Mouse (Mus musculus) intestine, postnatal 0 days (tissue): ENCODE measurements at regions not wholly inside any gene's neighbourhood (a gene's known extent, or its start where the extent isn't known, plus 50 kb on each side); places are given as distances from the start of the nearest gene placed in this dataset.

ENCODE experiments used
- ATAC-seq: fragments of 200-750 bp; cut with Nextera tagmentation; 2 replicates; pipeline ENCODE4 v1.8.0; 2017; ENCODE audit warnings: mild to moderate bottlenecking, moderate TSS enrichment, moderate library complexity
- H3K27ac ChIP-seq: fragments of 300-500 bp; sonication (generic); 2 replicates; pipeline ENCODE4 v1.5.1; 2014; ENCODE audit warnings: mild to moderate bottlenecking, low read depth, low read length, moderate library complexity
- H3K27me3 ChIP-seq: fragments of 300-500 bp; sonication (generic); replicated peaks from 2 replicates; pipeline ENCODE4 v1.6.1; 2014; ENCODE audit warnings: low read length, mixed read lengths; ENCODE audit not compliant: control insufficient read depth, insufficient read depth
- H3K36me3 ChIP-seq: fragments of 300-500 bp; sonication (generic); 2 replicates; pipeline ENCODE4 v1.6.1; 2014; ENCODE audit warnings: mild to moderate bottlenecking, moderate library complexity; ENCODE audit not compliant: control insufficient read depth, insufficient read depth
- H3K4me1 ChIP-seq: fragments of 300-500 bp; sonication (generic); replicated peaks from 2 replicates; pipeline ENCODE4 v1.6.1; 2014; ENCODE audit warnings: antibody characterized with exemption, low read length, mixed read lengths; ENCODE audit not compliant: control insufficient read depth, insufficient read depth
- H3K4me2 ChIP-seq: fragments of 300-500 bp; sonication (generic); replicated peaks from 2 replicates; pipeline ENCODE4 v1.6.1; 2014; ENCODE audit warnings: low read depth, mild to moderate bottlenecking, moderate library complexity
- H3K4me3 ChIP-seq: fragments of 300-500 bp; sonication (generic); 2 replicates; pipeline ENCODE4 v1.5.1; 2014; ENCODE audit warnings: low read depth, low read length
- H3K9ac ChIP-seq: fragments of 300-500 bp; sonication (generic); 2 replicates; pipeline ENCODE4 v1.6.1; 2014; ENCODE audit warnings: mild to moderate bottlenecking, low read depth, low read length
- H3K9me3 ChIP-seq: fragments of 300-500 bp; sonication (generic); 2 replicates; pipeline ENCODE4 v1.6.1; 2016; ENCODE audit warnings: mixed run types; ENCODE audit not compliant: control insufficient read depth
- CTCF ChIP-seq: sonication (generic); IDR thresholded peaks from 2 replicates; pipeline ENCODE4 v1.5.1; 2016; ENCODE audit warnings: low read depth, mild to moderate bottlenecking, control low read depth, antibody characterized with exemption, moderate library complexity
- WGBS: fragments of 180-500 bp; shearing (Covaris S2); extraction: QIAGEN DNeasy Blood & Tissue Kit; methylation state at CpG from one replicate; pipeline ENCODE4 v1.1.7; 2014; 5-methylcytosine and 5-hydroxymethylcytosine counted together

- Histone ChIP-seq H3K4me1 (no peaks in the 10 kb centered on the region), H3K27me3 (no peaks in the 10 kb centered on the region), H3K9me3 (no peaks in the 10 kb centered on the region), H3K4me2 (no peak overlapping the region), H3K36me3 (no peaks in the 10 kb centered on the region), H3K27ac (no peak overlapping the region), H3K9ac (no peak overlapping the region), H3K4me3 (no peak overlapping the region)
- peak; percentile 99 for ATAC-seq
- TF ChIP-seq CTCF: no peak
- 21% methylated on average over 4 of the region's 4 CpGs for WGBS
Measured at GRCm38 (mm10) chr3:81535448-81536205, 396.8 kb upstream of the Ctso start.

- Histone ChIP-seq H3K27me3 (no peaks in the 10 kb centered on the region), H3K36me3 (no peaks in the 10 kb centered on the region), H3K27ac (no peak overlapping the region), H3K9ac (no peak overlapping the region), H3K4me3 (no peak overlapping the region), H3K4me1 (no peaks in the 10 kb centered on the region), H3K4me2 (no peak overlapping the region), H3K9me3 (no peaks in the 10 kb centered on the region)
- no peak for TF ChIP-seq CTCF
- 42% methylated on average over 7 of the region's 7 CpGs for WGBS
- ATAC-seq: no peak
Measured at GRCm38 (mm10) chr3:81554773-81555172, 377.6 kb upstream of the Ctso start.

- WGBS: 67% methylated on average over 2 of the region's 2 CpGs
- H3K4me1 ChIP-seq: no peaks in the 10 kb centered on the region
- H3K27ac ChIP-seq: no peak overlapping the region
- H3K4me3 ChIP-seq: no peak overlapping the region
- no peaks in the 10 kb centered on the region for H3K27me3 ChIP-seq
- no peak overlapping the region for H3K9ac ChIP-seq
- ATAC-seq: no peak
- no peaks in the 10 kb centered on the region for H3K36me3 ChIP-seq
- H3K9me3 ChIP-seq: no peaks in the 10 kb centered on the region
- H3K4me2 ChIP-seq: no peak overlapping the region
- TF ChIP-seq CTCF: no peak
Measured at GRCm38 (mm10) chr3:81562610-81563258, 369.7 kb upstream of the Ctso start.

- no peak for ATAC-seq
- H3K9me3 ChIP-seq: no peaks in the 10 kb centered on the region
- H3K4me2 ChIP-seq: no peak overlapping the region
- H3K4me1 ChIP-seq: no peaks in the 10 kb centered on the region
- TF ChIP-seq CTCF: no peak
- H3K27me3 ChIP-seq: no peaks in the 10 kb centered on the region
- H3K27ac ChIP-seq: no peak overlapping the region
- no peak overlapping the region for H3K4me3 ChIP-seq
- WGBS: 47% methylated on average over 7 of the region's 7 CpGs
- no peak overlapping the region for H3K9ac ChIP-seq
- H3K36me3 ChIP-seq: no peaks in the 10 kb centered on the region
Measured at GRCm38 (mm10) chr3:81563858-81564756, 368.3 kb upstream of the Ctso start.

- H3K4me3 ChIP-seq: no peak overlapping the region
- TF ChIP-seq CTCF: no peak
- H3K36me3 ChIP-seq: no peaks in the 10 kb centered on the region
- no peaks in the 10 kb centered on the region for H3K9me3 ChIP-seq
- no peak overlapping the region for H3K27ac ChIP-seq
- WGBS: 29% methylated on average over 1 of the region's 1 CpGs
- ATAC-seq: no peak
- H3K4me1 ChIP-seq: no peaks in the 10 kb centered on the region
- H3K9ac ChIP-seq: no peak overlapping the region
- H3K27me3 ChIP-seq: no peaks in the 10 kb centered on the region
- no peak overlapping the region for H3K4me2 ChIP-seq
Measured at GRCm38 (mm10) chr3:81564757-81565063, 367.7 kb upstream of the Ctso start.

- H3K9me3 ChIP-seq: no peaks in the 10 kb centered on the region
- TF ChIP-seq CTCF: no peak
- no peaks in the 10 kb centered on the region for H3K36me3 ChIP-seq
- 55% methylated on average over 7 of the region's 7 CpGs for WGBS
- H3K9ac ChIP-seq: no peak overlapping the region
- H3K27ac ChIP-seq: no peak overlapping the region
- H3K4me1 ChIP-seq: no peaks in the 10 kb centered on the region
- H3K4me2 ChIP-seq: no peak overlapping the region
- H3K4me3 ChIP-seq: no peak overlapping the region
- H3K27me3 ChIP-seq: no peaks in the 10 kb centered on the region
- no peak for ATAC-seq
Measured at GRCm38 (mm10) chr3:81583387-81584027, 348.9 kb upstream of the Ctso start.
